Mouse (Mus musculus) kidney, embryonic 15.5 days (tissue): ENCODE measurements around the gene Dusp13. TPM values are rescaled to one million over a fixed set of nuclear protein-coding genes. Genes with fewer than 3 reads are reported as not detected.

ENCODE experiments used
- ATAC-seq: fragments of 200-750 bp; cut with Nextera tagmentation; replicated peaks from 2 replicates; pipeline ENCODE4 v1.8.0; 2017; ENCODE audit warnings: moderate TSS enrichment; ENCODE audit not compliant: low FRiP score
- H3K27ac ChIP-seq: fragments of 300-500 bp; sonication (generic); 2 replicates; pipeline ENCODE4 v1.5.1; 2015; ENCODE audit warnings: mild to moderate bottlenecking, inconsistent platforms
- H3K27me3 ChIP-seq: fragments of 300-500 bp; sonication (generic); 2 replicates; pipeline ENCODE4 v1.6.1; 2015; ENCODE audit warnings: inconsistent platforms
- H3K36me3 ChIP-seq: fragments of 300-500 bp; sonication (generic); 2 replicates; pipeline ENCODE4 v1.6.1; 2015; ENCODE audit warnings: inconsistent platforms
- H3K4me1 ChIP-seq: fragments of 300-500 bp; sonication (generic); 2 replicates; pipeline ENCODE4 v1.6.1; 2015; ENCODE audit warnings: inconsistent platforms
- H3K4me2 ChIP-seq: fragments of 300-500 bp; sonication (generic); 2 replicates; pipeline ENCODE4 v1.6.1; 2015; ENCODE audit warnings: moderate library complexity, mild to moderate bottlenecking, inconsistent platforms
- H3K4me3 ChIP-seq: fragments of 300-500 bp; sonication (generic); replicated peaks from 2 replicates; pipeline ENCODE4 v1.5.1; 2015; ENCODE audit warnings: mild to moderate bottlenecking, inconsistent platforms
- H3K9ac ChIP-seq: fragments of 300-500 bp; sonication (generic); 2 replicates; pipeline ENCODE4 v1.6.1; 2015; ENCODE audit warnings: mild to moderate bottlenecking, inconsistent platforms
- H3K9me3 ChIP-seq: fragments of 300-500 bp; sonication (generic); replicated peaks from 2 replicates; pipeline ENCODE4 v1.6.1; 2016; ENCODE audit warnings: inconsistent platforms
- WGBS: fragments of 180-500 bp; shearing (Covaris S2); methylation state at CpG from one replicate; pipeline ENCODE4 v1.1.7; 2015; ENCODE audit warnings: mixed read lengths; 5-methylcytosine and 5-hydroxymethylcytosine counted together
- polyA plus RNA-seq: library from polyadenylated mRNA; unstranded; fragments of >200 nt; fragmentation: Nextera tagmentation; extraction: Ambion mirVana; gene quantifications from 2 replicates; pipeline ENCODE4 v1.2.1, GENCODE M21; 2015

Gene Dusp13
- polyA plus RNA-seq, 1 experiment from 2014 or later: 0.38 TPM

- WGBS: 88% methylated on average over 6 of the region's 6 CpGs
Observed at GRCm38 (mm10) chr14:21766398-21766958, 15.5 kb upstream of the Dusp13 start.

GRCm38 (mm10) chr14:21765754-21766397 is 14.9 kb upstream of the Dusp13 start:
- H3K4me2 ChIP-seq: no peak overlapping the region
- H3K27me3 ChIP-seq: no peaks in the 10 kb centered on the region
- no peak for ATAC-seq
- H3K9ac ChIP-seq: no peak overlapping the region
- 0 out of 2 replicates have a peak, but pooled peaks cover 4% of the 10 kb centered on the region for H3K4me1 ChIP-seq
- 78% methylated on average over 7 of the region's 7 CpGs for WGBS
- no peak overlapping the region for H3K27ac ChIP-seq
- H3K36me3 ChIP-seq: no peaks in the 10 kb centered on the region
- H3K4me3 ChIP-seq: no peak overlapping the region
- H3K9me3 ChIP-seq: no peaks in the 10 kb centered on the region

More at GRCm38 (mm10) chr14:21766398-21766958, 15.5 kb upstream of the Dusp13 start:
- Histone ChIP-seq H3K27ac (no peak overlapping the region), H3K9me3 (no peaks in the 10 kb centered on the region), H3K27me3 (no peaks in the 10 kb centered on the region), H3K9ac (no peak overlapping the region), H3K4me3 (no peak overlapping the region), H3K36me3 (no peaks in the 10 kb centered on the region), H3K4me2 (no peak overlapping the region), H3K4me1 (0 out of 2 replicates have a peak, but pooled peaks cover 4% of the 10 kb centered on the region)
- ATAC-seq: no peak

GRCm38 (mm10) chr14:21764646-21765045 is 13.7 kb upstream of the Dusp13 start:
- Histone ChIP-seq H3K27me3 (no peaks in the 10 kb centered on the region), H3K27ac (no peak overlapping the region), H3K36me3 (no peaks in the 10 kb centered on the region), H3K4me1 (0 out of 2 replicates have a peak, but pooled peaks cover 4% of the 10 kb centered on the region), H3K9me3 (no peaks in the 10 kb centered on the region), H3K4me2 (no peak overlapping the region), H3K4me3 (no peak overlapping the region), H3K9ac (no peak overlapping the region)
- WGBS: 89% methylated on average over 6 of the region's 6 CpGs
- ATAC-seq: no peak

GRCm38 (mm10) chr14:21763736-21764135 is 12.8 kb upstream of the Dusp13 start:
- no peak for ATAC-seq
- 0 out of 2 replicates have a peak, but pooled peaks cover 4% of the 10 kb centered on the region for H3K4me1 ChIP-seq
- no peak overlapping the region for H3K4me3 ChIP-seq
- H3K36me3 ChIP-seq: no peaks in the 10 kb centered on the region
- no peak overlapping the region for H3K27ac ChIP-seq
- 86% methylated on average over 3 of the region's 3 CpGs for WGBS
- no peaks in the 10 kb centered on the region for H3K27me3 ChIP-seq
- H3K4me2 ChIP-seq: no peak overlapping the region
- H3K9ac ChIP-seq: no peak overlapping the region
- H3K9me3 ChIP-seq: no peaks in the 10 kb centered on the region

- no peak overlapping the region for H3K4me3 ChIP-seq
- no peak for ATAC-seq
- H3K36me3 ChIP-seq: no peaks in the 10 kb centered on the region
- no peak overlapping the region for H3K9ac ChIP-seq
- no peaks in the 10 kb centered on the region for H3K9me3 ChIP-seq
- no peak overlapping the region for H3K27ac ChIP-seq
- 0 out of 2 replicates have a peak, but pooled peaks cover 3% of the 10 kb centered on the region for H3K4me1 ChIP-seq
- H3K4me2 ChIP-seq: no peak overlapping the region
- no peaks in the 10 kb centered on the region for H3K27me3 ChIP-seq
- 71% methylated on average over 9 of the region's 9 CpGs for WGBS
Observed at GRCm38 (mm10) chr14:21761560-21761959, 10.6 kb upstream of the Dusp13 start.

GRCm38 (mm10) chr14:21753367-21753766 is 2.4 kb upstream of the Dusp13 start:
- WGBS: 74% methylated on average over 4 of the region's 4 CpGs
- no peak for ATAC-seq
- H3K4me2 ChIP-seq: no peak overlapping the region
- H3K36me3 ChIP-seq: no peaks in the 10 kb centered on the region
- H3K27me3 ChIP-seq: no peaks in the 10 kb centered on the region
- peaks cover 16% of the 10 kb centered on the region for H3K4me1 ChIP-seq
- no peak overlapping the region for H3K4me3 ChIP-seq
- H3K27ac ChIP-seq: no peak overlapping the region
- no peak overlapping the region for H3K9ac ChIP-seq
- H3K9me3 ChIP-seq: no peaks in the 10 kb centered on the region

GRCm38 (mm10) chr14:21752411-21752810 is 1.4 kb upstream of the Dusp13 start:
- no peak overlapping the region for H3K9ac ChIP-seq
- no peaks in the 10 kb centered on the region for H3K27me3 ChIP-seq
- H3K9me3 ChIP-seq: no peaks in the 10 kb centered on the region
- H3K4me3 ChIP-seq: no peak overlapping the region
- no peak overlapping the region for H3K27ac ChIP-seq
- WGBS: 79% methylated on average over 3 of the region's 3 CpGs
- no peaks in the 10 kb centered on the region for H3K36me3 ChIP-seq
- H3K4me2 ChIP-seq: peak overlapping the region; percentile 65; the same call in 1 of the 2 replicates
- peaks cover 16% of the 10 kb centered on the region for H3K4me1 ChIP-seq
- no peak for ATAC-seq

GRCm38 (mm10) chr14:21750008-21750880 is 737 bp downstream of the Dusp13 start, which contains the start of gene Samd8:
Gene Samd8, plus strand, starts transcription at chr14:21750531.
- no peaks in the 10 kb centered on the region for H3K27me3 ChIP-seq
- peak; percentile 94 for ATAC-seq
- H3K36me3 ChIP-seq: no peaks in the 10 kb centered on the region
- peak within 1 kb of the TSS; percentile 94 for H3K9ac ChIP-seq
- peak within 1 kb of the TSS; percentile 78 for H3K4me3 ChIP-seq
- peak within 1 kb of the TSS; percentile 90 for H3K27ac ChIP-seq
- H3K4me2 ChIP-seq: peak within 1 kb of the TSS; percentile 65
- WGBS: 7% methylated on average over 52 of the region's 52 CpGs
- peaks cover 16% of the 10 kb centered on the region for H3K4me1 ChIP-seq
- H3K9me3 ChIP-seq: no peaks in the 10 kb centered on the region

- 44% methylated on average over 15 of the region's 15 CpGs for whole genome bisulfite sequencing
- no peak overlapping the region for H3K4me3 ChIP-seq
Observed at GRCm38 (mm10) chr14:21748142-21748870, 2.7 kb downstream of the Dusp13 start.

GRCm38 (mm10) chr14:21747436-21748141 is 3.4 kb downstream of the Dusp13 start:
- no peaks in the 10 kb centered on the region for H3K9me3 ChIP-seq
- no peak overlapping the region for H3K9ac ChIP-seq
- no peak for ATAC-seq
- H3K36me3 ChIP-seq: no peaks in the 10 kb centered on the region
- H3K4me2 ChIP-seq: no peak overlapping the region
- no peak overlapping the region for H3K4me3 ChIP-seq
- H3K4me1 ChIP-seq: peaks cover 16% of the 10 kb centered on the region
- no peak overlapping the region for H3K27ac ChIP-seq
- 69% methylated on average over 14 of the region's 14 CpGs for WGBS
- 0 out of 2 replicates have a peak, but pooled peaks cover under 1% of the 10 kb centered on the region for H3K27me3 ChIP-seq

More at GRCm38 (mm10) chr14:21748142-21748870, 2.7 kb downstream of the Dusp13 start:
- no peak for ATAC-seq
- H3K27ac ChIP-seq: no peak overlapping the region
- H3K36me3 ChIP-seq: no peaks in the 10 kb centered on the region
- H3K9me3 ChIP-seq: no peaks in the 10 kb centered on the region
- H3K27me3 ChIP-seq: no peaks in the 10 kb centered on the region
- H3K9ac ChIP-seq: no peak overlapping the region
- peaks cover 16% of the 10 kb centered on the region for H3K4me1 ChIP-seq
- H3K4me2 ChIP-seq: no peak overlapping the region

GRCm38 (mm10) chr14:21746846-21747245 is 4.1 kb downstream of the Dusp13 start:
- Histone ChIP-seq H3K4me1 (peaks cover 10% of the 10 kb centered on the region), H3K4me3 (no peak overlapping the region), H3K9me3 (no peaks in the 10 kb centered on the region), H3K27ac (no peak overlapping the region), H3K4me2 (no peak overlapping the region), H3K27me3 (0 out of 2 replicates have a peak, but pooled peaks cover 3% of the 10 kb centered on the region), H3K36me3 (no peaks in the 10 kb centered on the region), H3K9ac (no peak overlapping the region)
- WGBS: 79% methylated on average over 2 of the region's 2 CpGs
- no peak for ATAC-seq
